Mouse (Mus musculus) adrenal gland, postnatal 36 days (tissue): Measurements from ENCODE around the gene Phlda1. TPM values are rescaled to one million over a fixed set of nuclear protein-coding genes. Genes with fewer than 3 reads are reported as not detected.
A peak's percentile ranks its signal among the peaks of the same experiment; 100 is the strongest.

Source experiments
- DNase-seq, 2 experiments: peaks; one replicate each; pipeline ENCODE4 v3.0.0; 2021; ENCODE audit warnings: mixed read lengths in 1 of 2
- total RNA-seq, 2 experiments: library from RNA; stranded (reverse); gene quantifications; 2 replicates each; pipeline ENCODE4 v1.2.3; 2021

The Phlda1 gene
- total RNA-seq, 2 experiments from 2014 or later: 120 to 126 TPM

DNA sequence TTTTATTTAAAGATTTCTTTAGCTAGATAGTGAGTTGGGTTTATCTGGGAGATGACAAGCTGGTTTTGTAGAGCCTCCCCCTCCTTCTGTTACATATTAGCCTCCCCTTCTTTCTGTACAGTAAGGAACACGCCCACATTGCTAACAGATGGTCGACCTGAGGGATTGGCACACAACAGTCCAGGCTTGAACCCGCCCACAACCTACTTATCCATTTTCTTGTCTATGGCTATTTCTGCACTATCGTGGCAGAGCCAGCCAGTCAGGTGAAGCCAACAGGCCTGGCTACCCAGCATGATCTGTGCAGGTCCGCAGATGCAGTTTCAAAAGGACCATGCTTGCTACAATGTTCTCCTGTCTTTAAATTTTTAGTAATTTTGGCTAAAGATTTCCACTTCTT lies 21.0 kb downstream of the Phlda1 start:
- DNase-seq: no peak

DNA sequence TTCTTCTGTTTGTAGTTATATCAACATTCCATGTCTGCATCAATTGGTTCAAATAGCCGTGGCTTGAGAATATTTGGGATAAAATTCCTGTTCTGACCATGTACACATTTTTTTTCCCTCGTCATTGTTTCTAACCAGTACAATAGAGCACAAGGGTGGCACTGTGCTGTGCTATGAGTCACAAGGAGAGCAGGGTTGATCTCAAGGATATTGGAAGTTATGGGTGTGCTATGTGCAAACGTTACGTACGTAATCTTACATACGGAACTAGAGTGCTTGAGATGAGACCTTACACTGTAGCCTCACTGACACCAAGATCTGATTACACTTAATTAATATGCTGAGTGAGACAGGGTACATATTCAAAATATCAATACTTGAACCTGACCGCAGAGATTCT lies 21.5 kb downstream of the Phlda1 start:
- DNase-seq: no peak

DNA sequence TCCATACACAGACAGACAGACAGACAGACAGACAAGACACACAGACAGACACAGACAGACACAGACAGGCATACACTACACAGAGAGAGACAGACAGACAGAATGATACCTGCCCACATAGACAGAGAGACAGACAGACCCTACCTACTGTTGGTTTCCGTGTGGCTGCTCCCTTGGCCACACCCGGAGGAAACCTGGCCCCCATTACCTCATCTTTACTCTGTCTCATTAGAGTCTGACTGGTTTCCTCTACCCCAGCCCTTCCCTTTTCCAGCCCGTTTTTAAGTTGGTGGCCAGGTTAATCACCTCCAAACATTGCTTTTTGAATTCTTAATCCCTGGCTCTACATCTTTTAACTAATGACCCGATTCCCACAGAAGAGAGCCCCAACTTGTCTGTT lies 22.2 kb downstream of the Phlda1 start:
- DNase-seq: no peak

DNA sequence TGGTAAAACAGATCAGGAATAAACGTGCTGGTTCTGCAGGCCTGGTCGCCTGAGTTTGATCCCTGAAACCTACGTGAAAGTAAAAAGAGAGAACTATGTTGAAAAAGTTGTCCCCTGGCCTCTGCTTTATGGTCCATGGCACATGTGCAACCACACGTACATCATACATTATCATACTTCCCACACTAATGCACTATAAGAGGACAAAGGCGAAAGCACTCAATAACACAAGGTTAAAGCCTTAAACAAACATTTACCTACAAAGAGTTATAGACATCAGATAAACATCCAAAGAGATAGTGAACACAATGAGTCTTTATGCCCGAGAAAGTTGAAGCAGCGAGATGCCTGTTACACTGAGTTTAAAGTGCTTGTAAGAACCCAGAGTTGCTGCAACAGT lies 24.3 kb downstream of the Phlda1 start:
- no peak for DNase-seq

DNA sequence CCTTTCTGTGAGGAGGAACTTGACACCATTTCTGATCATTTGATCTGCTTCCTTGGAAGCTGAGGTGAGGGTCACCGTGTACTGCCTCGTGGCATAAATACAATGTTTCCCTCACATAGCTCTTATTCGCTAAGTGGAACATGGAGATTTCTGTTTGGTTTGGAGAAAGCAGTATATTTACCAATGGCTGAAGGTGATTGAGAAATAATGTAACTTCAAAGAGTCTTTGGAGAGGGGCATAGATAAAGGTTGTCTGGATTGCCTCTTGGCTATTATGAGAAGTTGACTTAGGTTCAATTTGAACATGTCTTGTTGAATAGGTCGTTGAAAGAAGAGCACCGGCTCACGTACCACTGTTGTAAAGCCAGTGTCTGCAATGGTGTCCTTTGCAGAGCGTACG lies 28.6 kb downstream of the Phlda1 start:
- DNase-seq: no peak

DNA sequence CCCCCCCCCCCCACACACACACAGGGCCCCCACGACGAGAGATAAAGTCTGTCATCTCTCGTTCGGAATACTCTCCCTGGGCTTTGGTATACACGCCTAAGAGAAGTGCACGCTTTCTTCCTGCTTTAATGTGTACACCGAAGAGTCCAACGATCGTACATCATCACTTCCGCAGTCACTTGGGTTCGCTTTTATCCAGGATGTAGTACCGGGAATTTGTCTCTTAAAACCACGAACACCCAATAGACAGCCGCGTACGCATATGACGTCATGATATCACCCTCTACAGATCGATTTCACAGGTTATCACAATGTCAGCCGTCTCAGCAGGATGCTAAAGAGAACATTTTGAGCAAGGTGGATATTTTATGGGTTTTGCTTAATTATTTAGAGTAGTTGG lies 31.3 kb downstream of the Phlda1 start:
- no peak for DNase-seq

DNA sequence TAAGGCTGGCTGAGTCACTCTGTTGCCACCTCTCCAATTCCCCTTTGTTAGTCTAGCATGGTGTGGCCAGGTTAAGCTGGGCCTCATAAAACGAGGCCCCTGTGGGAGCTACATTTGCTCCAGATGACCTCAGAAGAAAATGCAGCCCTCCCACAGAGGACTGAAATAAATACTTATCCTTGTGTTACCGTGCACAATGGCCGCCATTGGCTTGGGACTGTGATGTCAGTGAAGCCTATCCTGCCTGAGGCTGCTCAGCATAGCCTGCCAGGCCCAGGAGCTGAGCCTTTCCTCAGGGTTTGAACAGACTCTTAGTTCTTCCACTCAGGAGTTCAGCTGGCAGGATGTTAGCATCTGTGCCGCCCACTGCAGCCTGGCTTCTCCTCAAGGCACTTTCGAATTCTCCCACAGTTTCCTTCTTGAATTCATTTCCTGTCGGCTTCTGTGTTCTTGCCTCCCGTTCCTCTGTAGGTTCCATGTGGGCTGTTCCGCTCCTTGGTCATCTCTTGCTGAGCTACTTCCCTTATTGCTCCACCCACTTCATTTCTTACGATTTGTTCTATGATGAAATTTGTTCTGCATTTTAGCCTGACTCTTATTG lies 33.7 kb downstream of the Phlda1 start:
- peak in 1 of 2 experiments; percentile 31 for DNase-seq

DNA sequence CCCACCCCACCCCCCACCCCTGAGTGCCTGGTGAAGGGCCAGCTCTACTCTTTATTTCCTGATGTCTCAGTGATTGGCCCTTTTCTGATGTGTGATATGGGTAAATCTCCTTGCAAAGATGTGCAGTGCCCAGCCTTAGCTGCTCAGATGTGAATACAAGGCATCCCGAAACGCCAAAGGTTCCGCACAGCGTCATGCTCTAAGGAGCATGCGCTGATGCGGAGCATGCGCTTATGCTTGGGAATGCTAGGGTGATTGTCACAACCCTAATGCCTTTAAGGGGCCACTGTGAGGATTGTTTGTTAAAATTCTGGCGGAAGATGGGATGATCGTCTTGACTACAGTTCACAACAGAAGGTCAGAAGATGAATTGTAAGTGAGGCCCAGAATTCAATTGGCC lies 34.6 kb downstream of the Phlda1 start:
- DNase-seq: no peak

DNA sequence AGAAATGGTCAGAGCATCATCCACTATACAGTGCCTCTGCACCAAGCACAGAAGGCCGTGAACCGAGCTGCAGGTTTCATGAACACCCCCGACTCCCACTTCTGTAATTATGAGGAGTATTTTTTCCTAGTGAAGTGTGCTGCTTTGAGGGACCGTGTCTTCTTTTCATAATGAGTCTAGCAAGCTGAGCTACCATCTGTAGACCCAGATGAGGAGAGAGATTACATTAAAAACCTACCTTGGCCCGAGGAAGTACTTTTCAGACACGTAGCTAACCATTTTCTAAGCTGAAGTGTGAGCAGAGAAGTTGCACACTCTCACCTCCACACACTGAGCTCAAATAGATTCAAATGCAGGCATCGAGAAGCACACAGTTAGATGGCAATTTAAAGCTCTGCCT lies 37.0 kb downstream of the Phlda1 start:
- no peak for DNase-seq

DNA sequence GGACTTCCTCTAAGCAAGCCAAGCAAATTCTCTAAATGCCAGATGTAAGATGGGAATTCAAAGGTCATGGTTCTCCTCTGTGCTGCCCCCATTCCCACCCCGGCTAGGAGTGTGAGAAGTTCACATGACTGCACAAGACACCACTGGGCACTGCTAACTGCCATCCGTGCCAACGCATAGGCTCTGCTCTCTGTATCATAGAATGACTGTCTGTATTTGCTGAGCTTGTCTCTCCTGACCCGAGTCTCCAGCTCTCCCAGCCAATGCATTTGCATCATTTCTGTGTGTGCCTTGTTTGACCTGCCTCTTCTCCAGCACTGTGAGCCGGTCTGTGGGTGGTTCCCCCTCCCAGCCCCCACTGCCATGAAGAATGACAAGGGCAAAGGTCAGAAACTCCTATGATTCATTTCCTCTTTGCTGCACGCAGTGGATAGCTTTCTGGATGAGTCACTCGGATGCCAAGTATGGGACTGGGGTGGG lies 37.7 kb downstream of the Phlda1 start:
- DNase-seq: peak; percentile 65 to 75

DNA sequence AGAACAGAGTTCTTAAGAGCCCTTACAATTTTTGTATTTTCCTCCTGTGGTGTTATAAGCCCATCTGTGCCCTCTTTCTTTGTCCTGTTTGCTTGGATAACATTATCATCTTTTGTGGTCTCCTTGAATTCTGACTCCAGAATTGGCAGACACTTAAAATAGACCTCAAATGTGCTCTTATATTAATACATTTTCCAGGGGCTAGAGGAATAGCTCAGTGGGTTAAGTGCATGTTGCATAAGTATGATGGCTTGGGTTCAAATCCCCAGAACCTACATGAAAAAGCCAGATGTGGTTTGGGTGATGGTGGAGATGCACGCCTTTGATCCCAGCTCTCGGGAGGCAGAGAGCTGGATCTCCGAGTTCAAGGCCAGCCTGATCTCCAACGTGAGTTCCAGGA lies 38.2 kb downstream of the Phlda1 start:
- no peak for DNase-seq

DNA sequence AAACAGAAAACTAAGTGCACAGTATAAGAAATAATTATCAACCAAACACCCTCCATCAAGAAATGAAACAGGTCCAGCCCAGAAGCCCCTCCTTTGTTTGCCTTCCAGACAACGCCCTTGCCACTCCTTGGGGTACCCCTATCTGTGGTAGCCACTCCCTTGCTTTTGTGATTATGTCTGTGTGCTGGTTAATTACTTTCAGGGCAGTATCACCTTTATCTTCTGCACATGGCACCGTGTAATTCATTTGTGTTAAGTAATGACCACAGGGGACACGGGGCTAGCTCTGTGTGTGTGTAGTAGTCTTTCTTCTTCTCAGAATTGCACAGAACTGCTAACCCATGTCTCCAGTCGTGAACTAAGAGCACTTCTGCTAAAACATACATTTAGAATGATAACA lies 39.6 kb downstream of the Phlda1 start:
- no peak for DNase-seq

DNA sequence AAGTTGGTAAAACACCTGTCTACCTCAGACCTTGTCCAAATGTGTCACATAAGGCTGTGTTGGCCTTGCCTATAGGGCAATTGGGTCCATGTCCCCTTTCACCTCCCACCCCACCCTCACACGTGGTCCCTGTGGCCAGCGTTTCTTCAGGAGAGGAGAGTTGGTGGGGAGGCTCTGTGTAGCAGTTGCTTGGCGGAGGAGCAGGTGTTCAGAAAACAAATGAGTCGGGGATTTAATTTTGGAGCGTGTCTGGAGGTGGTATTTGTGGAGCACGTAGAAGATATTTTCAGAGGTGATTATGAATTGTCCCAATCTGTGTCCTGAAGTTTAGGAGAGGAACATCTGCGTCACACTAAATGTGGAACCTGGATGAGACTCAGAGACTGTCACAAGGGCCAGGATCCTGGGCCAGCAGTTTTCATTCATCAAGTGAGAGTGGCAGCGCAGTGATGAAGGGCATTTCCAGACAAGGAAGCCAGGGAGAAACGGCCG lies 41.8 kb downstream of the Phlda1 start:
- peak in 1 of 2 experiments; percentile 20 for DNase-seq

DNA sequence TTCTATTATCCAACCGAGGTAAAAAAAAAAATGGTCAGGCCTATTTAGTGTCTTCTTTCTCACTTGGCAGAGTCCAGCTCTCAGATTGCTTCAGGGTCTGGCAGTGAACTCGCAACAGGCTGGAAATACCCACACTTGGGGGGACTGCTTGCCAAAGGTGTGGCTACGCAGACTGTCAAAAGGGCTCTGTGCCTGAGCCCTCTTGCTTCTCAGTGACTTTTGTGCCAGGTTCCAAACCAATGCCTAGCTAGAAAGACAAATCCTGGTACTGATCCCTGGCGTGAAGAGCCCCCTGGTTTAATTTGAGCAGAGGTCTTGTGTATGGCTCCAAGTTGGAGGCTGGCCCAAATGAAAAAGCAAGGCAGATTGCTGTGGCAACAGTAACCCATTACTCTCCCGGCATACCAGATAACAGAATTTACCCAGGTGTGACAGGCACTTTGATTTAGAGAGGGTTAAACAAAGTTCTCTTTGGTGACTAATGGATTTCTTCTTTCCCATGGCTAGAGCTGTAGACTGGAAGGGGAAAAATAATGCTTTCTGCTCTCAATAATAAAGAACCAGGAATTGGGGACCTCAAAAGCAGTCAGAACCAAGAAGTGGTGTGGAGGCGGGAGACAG lies 44.1 kb downstream of the Phlda1 start:
- DNase-seq: no peak

DNA sequence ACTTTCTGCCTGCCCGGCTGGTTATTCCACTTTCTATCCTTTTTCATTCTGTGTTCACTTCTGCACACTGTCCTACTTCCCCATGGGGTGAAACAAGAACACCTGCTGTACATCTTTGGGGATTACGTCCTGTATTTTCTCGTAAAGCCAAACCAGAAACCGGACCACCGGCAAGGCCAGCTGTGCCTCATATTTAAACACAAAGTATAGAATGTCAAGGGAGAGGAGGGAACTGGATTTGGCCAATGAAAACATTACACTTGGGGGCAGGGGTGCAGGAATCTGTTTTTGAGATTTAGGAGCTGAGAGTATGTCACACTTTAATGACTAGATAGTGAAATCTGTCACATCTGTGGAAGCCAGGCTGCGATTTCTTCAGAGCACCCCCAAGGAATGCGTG lies 47.6 kb downstream of the Phlda1 start:
- no peak for DNase-seq

DNA sequence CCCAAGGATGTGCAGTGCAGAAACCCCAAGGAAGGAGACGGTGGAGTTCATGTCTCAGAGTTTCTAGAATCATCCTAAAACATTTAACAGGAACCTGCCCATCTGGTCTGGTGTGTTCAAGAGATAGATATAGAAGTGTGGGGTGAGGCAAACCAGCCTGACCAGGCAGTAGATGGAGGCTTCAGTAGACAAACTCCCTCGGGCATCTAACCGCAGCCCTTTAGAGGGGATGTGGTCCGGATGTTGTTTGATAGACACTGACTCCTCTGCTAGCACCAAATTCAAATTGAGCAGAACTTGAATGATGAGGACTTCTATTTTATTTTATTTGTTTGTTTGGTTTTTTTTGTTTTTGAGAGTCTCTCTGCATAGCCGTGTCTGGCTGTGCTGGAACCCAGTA lies 48.6 kb downstream of the Phlda1 start:
- DNase-seq: no peak

DNA sequence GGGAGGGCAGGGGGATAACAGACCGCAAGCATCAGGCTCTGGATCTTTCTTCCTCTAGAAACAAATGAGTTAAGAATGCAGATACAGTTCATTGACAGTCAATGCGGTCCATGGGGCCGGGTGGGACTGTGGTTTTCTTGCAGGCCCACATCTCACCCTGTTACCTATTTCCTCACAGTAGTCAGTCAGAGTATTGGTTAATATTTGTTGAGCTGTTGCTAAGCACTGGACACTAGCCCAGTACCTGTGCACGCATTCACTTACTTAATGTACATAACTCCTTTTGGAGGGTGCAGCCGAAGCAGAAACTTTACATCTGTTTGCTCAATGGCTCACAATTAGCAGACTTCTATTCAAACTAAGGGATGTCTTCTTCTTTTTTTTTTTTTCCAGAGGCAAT lies 52.1 kb downstream of the Phlda1 start:
- no peak for DNase-seq

Other genes starting within 250 kb of the Phlda1 start
- gene Bbs10, start 207.6 kb upstream of the Phlda1 start, total RNA-seq: 1 to 10 TPM; 3.8 to 6.7 TPM
- gene Nap1l1, start 33.1 kb upstream of the Phlda1 start, total RNA-seq: 100 to 1,000 TPM; 140 to 149 TPM